Mouse (Mus musculus) heart, adult 2 months (tissue): ENCODE data around the gene Dhx58.

ENCODE experiments used
- CTCF ChIP-seq: fragments of 200-600 bp; IDR thresholded peaks from 2 replicates; pipeline ENCODE4 v1.8.1; 2022; ENCODE audit warnings: antibody characterized with exemption, mild to moderate bottlenecking, moderate library complexity
- EP300 ChIP-seq: fragments of 200-500 bp; IDR thresholded peaks from 2 replicates; pipeline ENCODE4 v1.6.1; 2011; ENCODE audit warnings: low read depth, low read length, control low read depth; ENCODE audit not compliant: insufficient read depth
- POLR2A ChIP-seq: fragments of 200-500 bp; IDR thresholded peaks from 2 replicates; pipeline ENCODE4 v1.6.1; 2011; ENCODE audit warnings: mild to moderate bottlenecking, low read depth, low read length, control low read depth; ENCODE audit not compliant: insufficient read depth

GRCm38 (mm10) chr11:100682526-100682925, 21.5 kb downstream of the Dhx58 start:
- no peak for TF ChIP-seq POLR2A
- TF ChIP-seq CTCF: no peak
- no peak for TF ChIP-seq EP300
